Mouse (Mus musculus): ENCODE measurements around the gene Pik3ip1. TPM values are rescaled to one million over a fixed set of nuclear protein-coding genes. Genes with fewer than 3 reads are reported as not detected.

Gene Pik3ip1
- total RNA-seq, 2 experiments from 2014 or later: 17.7 to 21.7 TPM

GRCm38 (mm10) chr11:3347091-3347834 lies 17.1 kb downstream of the Pik3ip1 start:
- peak overlapping the region; percentile 57 for H3K27ac ChIP-seq
- H3K4me3 ChIP-seq: no peak overlapping the region
- DNase-seq: peak; percentile 90
- intact Hi-C loops (cut with DNase I): loop anchor here (5.0 kb wide), 3 partner anchors 40 to 165 kb away; partner anchors contain the start of genes Limk2 and Selenom
- no peak; the same call in 1 of the 2 replicates for TF ChIP-seq CTCF (IDR thresholded peaks at IDR 0.05)

GRCm38 (mm10) chr11:3347835-3348195 lies 17.6 kb downstream of the Pik3ip1 start:
- intact Hi-C loops (cut with DNase I): loop anchor here (5.0 kb wide), 3 partner anchors 39 to 164 kb away; partner anchors contain the start of genes Limk2 and Selenom
- no peak for DNase-seq
- TF ChIP-seq CTCF (IDR thresholded peaks at IDR 0.05): no peak
- Histone ChIP-seq H3K27ac (peak overlapping the region; percentile 57), H3K4me3 (no peak overlapping the region)

DNA sequence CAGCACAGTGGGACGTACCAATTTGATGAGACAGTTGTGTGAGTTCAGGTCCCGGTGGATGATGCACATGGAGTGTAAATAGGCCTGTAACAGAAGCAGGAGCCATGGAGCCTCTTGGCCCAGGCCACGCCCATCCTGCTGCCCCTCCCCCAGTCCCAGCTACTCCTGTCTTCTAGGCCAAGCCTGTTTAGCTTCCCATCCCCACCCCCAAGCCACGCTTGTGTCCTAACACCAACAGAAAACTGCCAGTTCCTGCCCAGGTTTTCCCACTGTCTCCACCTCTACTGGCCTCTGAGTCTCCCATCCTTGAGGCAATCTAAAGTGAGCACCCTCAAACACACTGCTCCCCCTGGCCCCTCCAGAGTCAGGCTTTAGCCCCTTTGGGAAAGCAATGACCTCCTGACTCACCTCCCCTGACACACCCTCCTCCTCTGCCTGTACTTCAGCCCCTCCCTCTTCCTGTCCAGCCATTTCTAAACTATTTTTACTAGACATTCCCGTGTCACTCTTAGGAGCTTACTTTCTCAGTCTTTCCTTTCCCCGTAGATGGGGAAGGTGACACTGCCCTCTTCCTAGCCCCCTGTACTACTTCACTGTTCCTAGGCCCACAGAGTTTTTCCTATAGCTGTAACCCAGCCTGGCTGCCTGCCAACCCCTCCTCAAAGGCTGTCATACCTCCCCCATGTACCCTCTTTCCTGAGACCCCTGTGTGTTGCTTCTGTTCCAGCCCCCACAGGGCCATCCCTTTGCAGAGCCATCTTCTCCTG lies 18.6 kb downstream of the Pik3ip1 start:
- TF ChIP-seq CTCF (IDR thresholded peaks at IDR 0.05): no peak
- DNase-seq: peak; percentile 43
- intact Hi-C loops (cut with DNase I): loop anchor here (5.0 kb wide), 3 partner anchors 39 to 164 kb away; partner anchors contain the start of genes Limk2 and Selenom
- Histone ChIP-seq H3K4me3 (no peak overlapping the region), H3K27ac (peak overlapping the region; percentile 53)

DNA sequence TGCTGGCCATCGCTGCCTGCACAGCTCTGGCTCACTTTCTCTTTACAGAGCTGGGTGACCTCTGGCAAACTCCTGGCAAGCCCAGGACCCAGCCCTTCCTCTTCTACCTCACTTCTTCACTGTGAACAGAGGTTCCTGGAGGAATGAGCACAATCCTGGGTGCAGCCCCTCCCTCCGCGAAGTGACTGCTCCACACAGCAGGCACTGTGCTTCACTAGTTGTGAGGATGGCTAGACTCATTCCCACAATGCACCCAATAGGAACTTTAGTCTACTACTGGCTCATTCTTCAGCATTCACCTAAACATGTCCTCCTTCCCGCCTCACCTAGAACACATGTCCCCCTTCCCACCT lies 19.1 kb downstream of the Pik3ip1 start:
- H3K4me3 ChIP-seq: no peak overlapping the region
- intact Hi-C loops (cut with DNase I): loop anchor here (5.0 kb wide), 3 partner anchors 38 to 163 kb away; partner anchors contain the start of genes Limk2 and Selenom
- H3K27ac ChIP-seq: peak overlapping the region; percentile 53
- no peak for DNase-seq
- no peak for TF ChIP-seq CTCF (IDR thresholded peaks at IDR 0.05)

- DNase-seq: peak; percentile 4
- H3K27ac ChIP-seq: no peak overlapping the region
- no peak for TF ChIP-seq CTCF (IDR thresholded peaks at IDR 0.05)
- intact Hi-C loops (cut with DNase I): no loop called here
- H3K4me3 ChIP-seq: no peak overlapping the region
Measured at GRCm38 (mm10) chr11:3352131-3352530, 21.9 kb downstream of the Pik3ip1 start.

DNA sequence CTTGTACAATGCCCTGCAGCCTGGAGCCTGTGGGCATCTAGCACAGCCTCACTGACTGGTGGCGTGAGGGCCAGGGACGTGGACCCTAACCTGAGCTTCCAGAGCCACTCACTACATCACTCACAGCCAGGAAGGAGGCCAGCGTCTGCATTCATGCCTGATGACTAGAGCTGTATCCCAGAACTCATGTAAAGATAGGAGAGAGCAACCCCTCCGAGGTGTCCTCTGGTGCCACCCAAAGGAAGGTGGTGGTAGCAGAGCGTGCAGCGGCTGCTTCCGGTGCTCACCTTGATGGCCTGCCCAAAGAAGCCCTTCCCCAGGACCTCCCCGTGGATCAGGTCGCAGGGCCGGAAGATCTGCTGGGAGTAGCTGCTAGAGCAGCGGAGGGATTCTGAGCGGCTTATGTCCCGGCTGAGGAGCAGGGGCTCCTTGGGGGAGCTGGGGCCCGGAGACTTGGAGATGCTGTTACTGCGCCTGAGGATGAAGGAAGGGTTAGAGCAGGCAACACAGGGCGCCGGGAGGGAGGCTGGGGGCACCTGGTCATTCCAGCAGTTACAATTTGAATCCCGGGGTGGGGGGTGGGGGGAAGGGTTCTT lies 22.9 kb downstream of the Pik3ip1 start:
- intact Hi-C loops (cut with DNase I): no loop called here
- peak; percentile 42 for TF ChIP-seq CTCF (IDR thresholded peaks at IDR 0.05)
- DNase-seq: no peak
- Histone ChIP-seq H3K27ac (no peak overlapping the region), H3K4me3 (no peak overlapping the region)

GRCm38 (mm10) chr11:3362854-3363253 lies 32.7 kb downstream of the Pik3ip1 start:
- no peak for DNase-seq
- TF ChIP-seq CTCF (IDR thresholded peaks at IDR 0.05): no peak
- H3K4me3 ChIP-seq: no peak overlapping the region
- no peak overlapping the region for H3K27ac ChIP-seq
- intact Hi-C loops (cut with DNase I): no loop called here

DNA sequence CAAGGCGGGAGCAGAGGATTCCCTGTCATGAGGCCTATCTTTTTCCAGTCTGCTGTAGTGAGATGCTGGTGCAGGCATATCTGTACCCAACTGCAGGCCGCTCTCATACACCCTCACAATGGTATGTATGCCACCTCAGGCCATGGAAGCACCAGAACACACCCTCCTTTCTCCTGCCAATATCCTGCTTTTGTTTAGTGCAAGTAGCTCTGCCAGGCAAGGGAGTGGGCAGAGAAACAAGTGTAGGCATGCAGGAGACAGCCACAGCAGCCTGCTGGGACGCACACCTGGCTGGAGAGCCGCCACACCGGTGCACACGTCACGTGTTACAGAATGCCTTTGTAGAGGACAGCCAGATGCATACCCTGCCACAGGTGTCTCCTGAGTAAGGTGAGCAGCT lies 36.2 kb downstream of the Pik3ip1 start:
- Histone ChIP-seq H3K4me3 (no peak overlapping the region), H3K27ac (no peak overlapping the region)
- intact Hi-C loops (cut with DNase I): no loop called here
- TF ChIP-seq CTCF (IDR thresholded peaks at IDR 0.05): no peak
- DNase-seq: no peak

DNA sequence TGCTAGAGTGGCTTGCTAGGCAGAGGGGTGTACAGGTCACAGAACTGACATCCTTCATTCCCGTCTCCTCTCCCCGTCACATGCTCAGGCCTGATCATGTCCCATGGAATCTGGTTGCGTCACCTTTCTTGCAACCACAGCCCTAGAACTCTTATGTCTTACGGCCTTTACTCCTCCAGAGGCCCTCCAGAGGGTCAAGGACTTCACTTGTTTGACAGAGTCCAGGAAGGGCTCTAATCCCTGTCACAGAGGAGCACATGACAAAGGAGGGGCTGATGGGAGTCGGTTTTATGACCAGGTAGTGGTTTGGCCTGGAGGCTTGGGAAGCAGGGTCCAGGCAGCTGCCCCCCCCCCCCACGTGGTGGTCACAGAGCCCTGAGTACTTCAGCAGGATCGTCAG lies 38.8 kb downstream of the Pik3ip1 start:
- intact Hi-C loops (cut with DNase I): no loop called here
- TF ChIP-seq CTCF (IDR thresholded peaks at IDR 0.05): no peak
- DNase-seq: no peak
- Histone ChIP-seq H3K4me3 (no peak overlapping the region), H3K27ac (no peak overlapping the region)

DNA sequence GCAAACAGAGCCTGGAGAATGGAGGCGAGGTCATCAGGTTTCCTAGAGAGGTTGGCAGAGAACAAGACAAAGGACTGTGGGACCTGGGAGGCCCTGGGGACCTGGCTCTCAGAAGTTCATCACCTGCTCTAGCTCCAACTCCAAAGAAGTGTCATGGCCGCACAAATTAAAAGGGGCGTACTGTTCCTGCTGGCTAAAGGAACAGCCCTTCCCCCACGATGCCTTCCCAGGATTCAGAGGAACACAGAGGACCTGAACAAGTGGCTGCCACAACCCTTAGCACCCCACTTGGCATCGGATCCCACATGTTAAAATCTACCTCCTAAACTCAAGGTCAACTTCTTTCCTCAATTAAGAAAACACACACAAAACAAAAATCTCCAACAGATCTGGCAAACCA lies 39.2 kb downstream of the Pik3ip1 start:
- intact Hi-C loops (cut with DNase I): no loop called here
- DNase-seq: no peak
- H3K27ac ChIP-seq: no peak overlapping the region
- no peak overlapping the region for H3K4me3 ChIP-seq
- no peak for TF ChIP-seq CTCF (IDR thresholded peaks at IDR 0.05)

DNA sequence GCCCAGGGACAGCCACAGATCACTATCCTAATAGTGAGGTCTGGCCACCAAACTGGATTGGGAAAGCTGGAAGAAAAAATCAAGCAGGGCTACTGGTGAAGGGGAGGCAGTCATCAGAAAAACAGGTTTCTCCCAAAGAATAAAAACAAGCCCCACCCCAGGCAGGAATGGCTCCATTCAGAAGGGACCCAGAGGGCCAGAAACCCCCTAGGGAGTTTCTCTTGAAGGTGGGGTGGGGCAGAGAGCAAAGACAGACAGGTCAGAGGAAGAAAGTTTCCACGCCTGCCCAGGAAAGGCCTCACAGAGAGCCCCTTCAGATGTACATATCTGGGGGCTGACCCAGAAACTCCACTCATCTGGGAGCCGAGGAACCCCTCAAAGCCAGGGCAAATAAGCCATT lies 40.0 kb downstream of the Pik3ip1 start:
- H3K4me3 ChIP-seq: peak overlapping the region; percentile 83
- intact Hi-C loops (cut with DNase I): no loop called here
- no peak for TF ChIP-seq CTCF (IDR thresholded peaks at IDR 0.05)
- DNase-seq: no peak
- peak overlapping the region; percentile 78 for H3K27ac ChIP-seq

GRCm38 (mm10) chr11:3370928-3371598 lies 40.9 kb downstream of the Pik3ip1 start:
- Histone ChIP-seq H3K4me3 (peak overlapping the region; percentile 83), H3K27ac (peak overlapping the region; percentile 78)
- DNase-seq: peak; percentile 88
- intact Hi-C loops (cut with DNase I): no loop called here
- no peak for TF ChIP-seq CTCF (IDR thresholded peaks at IDR 0.05)

Data from gastrocnemius, adult 2 months (tissue).